Mouse (Mus musculus) megakaryocyte, embryonic 14.5 days (primary cell): ENCODE data around the gene Lrrc31.

Experiments used
- FLI1 ChIP-seq: IDR thresholded peaks from 2 replicates; pipeline ENCODE4 v1.6.1; 2012; ENCODE audit warnings: low read length, inconsistent platforms, mixed read lengths
- GATA1 ChIP-seq: IDR thresholded peaks from 3 replicates; pipeline ENCODE4 v1.6.1; 2012; ENCODE audit warnings: mixed read lengths, low read length, inconsistent platforms, borderline replicate concordance

GRCm38 (mm10) chr3:30706614-30707276 lies 7.1 kb upstream of the Lrrc31 start:
- TF ChIP-seq GATA1 (no peak), FLI1 (no peak)
